Mouse (Mus musculus): ENCODE measurements around the gene Slc39a9. TPM values are rescaled to one million over a fixed set of nuclear protein-coding genes. Genes with fewer than 3 reads are reported as not detected.

The Slc39a9 gene
- 14.0 and 20.5 TPM in 2 replicates for polyA plus RNA-seq (2015; fragmentation: Nextera tagmentation; extraction: Ambion mirVana)

- Histone ChIP-seq H3K9ac (peak within 1 kb of the TSS; percentile 97), H3K27me3 (no peaks in the 10 kb centered on the region), H3K4me2 (peak within 1 kb of the TSS; percentile 89), H3K9me3 (replicated peaks) (no peaks in the 10 kb centered on the region), H3K36me3 (peaks cover 32% of the 10 kb centered on the region), H3K4me1 (replicated peaks) (peaks cover 31% of the 10 kb centered on the region), H3K27ac (peak within 1 kb of the TSS; percentile 93), H3K4me3 (peak within 1 kb of the TSS; percentile 99)
- WGBS: under 1% methylated on average over 50 of the region's 50 CpGs
- ATAC-seq (replicated peaks; ENCODE audit: insufficient number of reproducible peaks, insufficient read depth, low FRiP score, low read depth): peak; percentile 95
Observed at GRCm38 (mm10) chr12:80643693-80644505, at the start of gene Slc39a9, which contains the start of gene Erh. Slc39a9 (plus strand) TSS chr12:80643883. Erh (minus strand) TSS chr12:80644341.

- ATAC-seq (replicated peaks; ENCODE audit: insufficient number of reproducible peaks, insufficient read depth, low FRiP score, low read depth): no peak
- H3K36me3 ChIP-seq: no peaks in the 10 kb centered on the region
- no peak overlapping the region for H3K4me3 ChIP-seq
- no peak overlapping the region for H3K27ac ChIP-seq
- 48% methylated on average over 4 of the region's 4 CpGs for WGBS
- H3K9ac ChIP-seq: no peak overlapping the region
- H3K9me3 ChIP-seq (replicated peaks): no peaks in the 10 kb centered on the region
- H3K27me3 ChIP-seq: no peaks in the 10 kb centered on the region
- no peak overlapping the region for H3K4me2 ChIP-seq
- H3K4me1 ChIP-seq (replicated peaks): peaks cover 14% of the 10 kb centered on the region
Observed at GRCm38 (mm10) chr12:80594141-80594540, 49.5 kb upstream of the Slc39a9 start.

DNA sequence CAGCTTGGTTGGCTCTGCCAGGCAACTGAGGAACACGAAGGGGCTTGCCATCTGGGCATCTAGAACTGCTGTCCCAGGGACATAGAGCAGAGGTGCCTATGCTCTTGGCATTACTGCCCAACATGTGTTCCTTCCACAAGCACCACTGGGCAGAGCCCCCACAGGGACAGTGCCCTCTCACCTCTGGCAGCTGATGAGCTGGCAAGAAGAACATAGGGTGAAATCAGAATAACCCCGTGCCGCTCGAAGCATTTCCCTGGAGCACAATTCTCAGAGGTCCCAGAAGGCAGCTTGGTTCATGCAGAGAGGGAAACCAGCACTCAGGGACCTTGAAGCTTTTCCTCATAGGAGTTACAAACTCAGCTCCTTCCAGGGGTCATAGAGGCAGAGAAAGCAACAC lies 48.9 kb upstream of the Slc39a9 start:
- H3K27me3 ChIP-seq: no peaks in the 10 kb centered on the region
- ATAC-seq (replicated peaks; ENCODE audit: insufficient number of reproducible peaks, insufficient read depth, low FRiP score, low read depth): no peak
- H3K36me3 ChIP-seq: no peaks in the 10 kb centered on the region
- H3K9me3 ChIP-seq (replicated peaks): no peaks in the 10 kb centered on the region
- H3K9ac ChIP-seq: no peak overlapping the region
- no peak overlapping the region for H3K4me2 ChIP-seq
- WGBS: 92% methylated on average over 4 of the region's 4 CpGs
- H3K4me1 ChIP-seq (replicated peaks): peaks cover 21% of the 10 kb centered on the region
- no peak overlapping the region for H3K27ac ChIP-seq
- no peak overlapping the region for H3K4me3 ChIP-seq

DNA sequence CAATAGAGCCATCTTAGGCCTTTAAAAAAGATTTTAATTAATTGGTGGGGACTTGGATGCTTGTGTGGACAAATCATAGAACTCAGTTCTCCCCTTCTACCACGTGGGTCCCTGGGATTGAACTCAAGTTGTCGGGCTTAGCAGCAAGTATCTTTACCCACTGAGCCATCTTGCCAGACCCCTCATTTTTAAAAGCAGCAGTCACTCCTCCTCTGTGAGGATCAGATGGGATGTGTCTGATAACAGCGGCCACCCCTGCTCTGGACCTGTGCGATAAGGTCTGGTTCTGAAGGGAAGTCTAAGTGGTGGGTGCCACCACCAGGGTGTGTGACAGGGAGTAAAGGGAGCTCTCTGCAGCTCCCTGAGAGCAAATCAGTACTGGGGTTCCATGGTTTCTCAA lies 48.1 kb upstream of the Slc39a9 start:
- 87% methylated on average over 4 of the region's 4 CpGs for WGBS
- Histone ChIP-seq H3K4me3 (no peak overlapping the region), H3K27ac (no peak overlapping the region), H3K36me3 (no peaks in the 10 kb centered on the region), H3K4me2 (no peak overlapping the region), H3K9me3 (replicated peaks) (no peaks in the 10 kb centered on the region), H3K27me3 (no peaks in the 10 kb centered on the region), H3K4me1 (replicated peaks) (peaks cover 29% of the 10 kb centered on the region), H3K9ac (no peak overlapping the region)
- no peak for ATAC-seq (replicated peaks; ENCODE audit: insufficient number of reproducible peaks, insufficient read depth, low FRiP score, low read depth)

DNA sequence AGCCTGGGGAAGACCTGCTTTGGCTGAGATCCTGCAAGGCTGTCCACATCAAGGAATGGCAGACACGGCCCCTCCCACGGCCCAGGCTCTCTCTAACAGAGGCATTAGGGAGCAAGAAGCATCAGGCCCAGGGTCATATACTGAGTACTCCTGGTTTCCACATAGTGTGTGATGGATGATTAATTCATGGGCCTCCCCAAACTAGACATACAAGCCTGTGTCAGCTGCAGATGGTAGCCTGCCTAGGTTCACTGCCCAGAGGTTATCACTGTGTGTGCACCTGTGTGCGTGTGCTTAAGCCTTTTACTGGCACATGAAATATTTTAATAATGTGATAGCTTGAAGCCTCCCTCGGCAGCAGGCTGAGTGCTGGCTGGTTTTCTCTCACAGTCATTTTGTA lies 47.7 kb upstream of the Slc39a9 start:
- Histone ChIP-seq H3K27ac (no peak overlapping the region), H3K9ac (no peak overlapping the region), H3K9me3 (replicated peaks) (no peaks in the 10 kb centered on the region), H3K36me3 (no peaks in the 10 kb centered on the region), H3K27me3 (no peaks in the 10 kb centered on the region), H3K4me2 (no peak overlapping the region), H3K4me1 (replicated peaks) (peaks cover 33% of the 10 kb centered on the region), H3K4me3 (no peak overlapping the region)
- ATAC-seq (replicated peaks; ENCODE audit: insufficient number of reproducible peaks, insufficient read depth, low FRiP score, low read depth): no peak
- 74% methylated on average over 4 of the region's 4 CpGs for WGBS

DNA sequence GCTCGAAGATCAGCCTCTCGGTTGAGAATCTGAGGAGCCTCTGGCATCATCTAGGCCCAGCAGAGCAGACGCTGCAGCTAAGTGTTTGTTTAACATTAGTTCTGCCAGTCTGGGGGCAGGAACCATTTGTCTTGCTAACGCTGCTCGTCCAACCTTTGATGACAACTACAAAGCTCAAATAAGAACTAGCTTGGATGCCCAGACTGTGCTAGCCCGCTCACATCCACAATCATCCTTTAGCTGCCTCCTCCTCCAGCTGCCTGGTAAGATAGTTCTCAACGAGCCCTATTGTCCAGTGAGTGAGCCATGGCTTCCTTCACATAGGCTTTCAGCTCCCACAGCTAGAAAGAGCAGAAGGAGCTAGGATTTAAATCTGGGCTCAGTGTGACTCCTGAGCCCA lies 45.4 kb upstream of the Slc39a9 start:
- H3K9me3 ChIP-seq (replicated peaks): no peaks in the 10 kb centered on the region
- WGBS: 52% methylated on average over 7 of the region's 7 CpGs
- H3K36me3 ChIP-seq: no peaks in the 10 kb centered on the region
- peak overlapping the region; percentile 14; the same call in 1 of the 2 replicates for H3K27ac ChIP-seq
- peaks cover 39% of the 10 kb centered on the region for H3K4me1 ChIP-seq (replicated peaks)
- no peak overlapping the region for H3K9ac ChIP-seq
- H3K27me3 ChIP-seq: no peaks in the 10 kb centered on the region
- H3K4me3 ChIP-seq: no peak overlapping the region
- ATAC-seq (replicated peaks; ENCODE audit: insufficient number of reproducible peaks, insufficient read depth, low FRiP score, low read depth): no peak
- no peak overlapping the region for H3K4me2 ChIP-seq

DNA sequence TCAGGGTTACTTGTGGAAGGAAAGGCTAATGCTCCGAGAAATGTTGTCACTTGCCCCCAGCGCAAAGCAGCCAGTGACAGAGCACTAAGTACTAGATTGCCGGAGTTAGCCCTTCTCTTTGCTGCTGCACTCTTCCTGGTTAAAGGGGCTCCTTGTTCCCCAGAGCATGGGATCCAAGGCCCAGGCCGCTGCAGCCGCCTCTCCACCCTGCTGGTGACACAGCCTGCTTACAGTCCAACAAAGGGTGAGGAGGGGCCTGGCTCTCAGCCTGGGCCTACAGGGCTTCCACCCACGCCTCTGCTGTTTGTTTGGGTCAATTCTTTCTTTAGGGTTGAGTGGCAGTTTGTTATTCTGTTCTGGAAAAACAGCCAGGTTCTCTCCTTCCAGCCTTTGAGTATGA lies 44.9 kb upstream of the Slc39a9 start:
- Histone ChIP-seq H3K36me3 (no peaks in the 10 kb centered on the region), H3K4me1 (replicated peaks) (peaks cover 45% of the 10 kb centered on the region), H3K4me3 (no peak overlapping the region), H3K9me3 (replicated peaks) (no peaks in the 10 kb centered on the region), H3K27me3 (no peaks in the 10 kb centered on the region), H3K27ac (peak overlapping the region; percentile 14; the same call in 1 of the 2 replicates), H3K9ac (no peak overlapping the region), H3K4me2 (no peak overlapping the region)
- no peak for ATAC-seq (replicated peaks; ENCODE audit: insufficient number of reproducible peaks, insufficient read depth, low FRiP score, low read depth)
- 61% methylated on average over 6 of the region's 6 CpGs for WGBS

DNA sequence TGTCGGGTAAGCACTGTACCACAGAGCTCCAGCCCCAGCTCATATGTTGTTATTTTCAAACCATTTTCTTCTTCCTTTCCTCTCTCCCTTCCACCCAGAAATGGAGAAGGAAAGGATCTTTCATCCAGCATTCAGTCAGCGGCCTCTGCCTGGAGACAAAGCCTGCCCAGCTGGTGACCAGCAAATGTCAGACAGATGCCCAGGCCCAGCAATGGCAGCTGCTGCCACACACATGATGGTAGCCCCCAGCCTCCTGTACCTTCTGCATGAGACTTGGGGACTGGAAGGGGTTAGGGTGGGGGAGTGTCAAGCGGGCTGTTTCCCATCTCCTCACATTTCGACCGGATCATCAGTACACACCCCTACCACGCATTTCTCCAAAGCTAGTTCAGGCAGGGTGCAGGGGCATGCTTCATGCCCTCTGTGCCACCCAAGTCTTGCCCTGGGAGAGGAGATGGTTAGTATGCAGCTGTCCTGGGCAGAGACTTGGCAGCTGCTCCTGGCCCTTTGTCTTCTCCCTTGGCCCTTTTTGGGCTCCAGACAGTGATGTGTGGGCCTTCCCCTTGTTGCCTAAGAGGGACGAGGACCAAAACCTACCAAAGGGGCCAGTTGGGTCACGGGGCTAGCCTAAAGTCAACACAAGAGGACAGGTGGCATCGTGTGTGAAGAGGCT lies 42.0 kb upstream of the Slc39a9 start:
- Histone ChIP-seq H3K4me2 (no peak overlapping the region), H3K36me3 (no peaks in the 10 kb centered on the region), H3K4me3 (no peak overlapping the region), H3K27ac (no peak overlapping the region), H3K4me1 (replicated peaks) (peaks cover 52% of the 10 kb centered on the region), H3K27me3 (no peaks in the 10 kb centered on the region), H3K9ac (no peak overlapping the region), H3K9me3 (replicated peaks) (no peaks in the 10 kb centered on the region)
- 87% methylated on average over 9 of the region's 9 CpGs for whole genome bisulfite sequencing
- ATAC-seq (replicated peaks; ENCODE audit: insufficient number of reproducible peaks, insufficient read depth, low FRiP score, low read depth): no peak

GRCm38 (mm10) chr12:80602432-80602831 lies 41.3 kb upstream of the Slc39a9 start:
- H3K27me3 ChIP-seq: no peaks in the 10 kb centered on the region
- WGBS: 93% methylated on average over 5 of the region's 5 CpGs
- no peaks in the 10 kb centered on the region for H3K36me3 ChIP-seq
- no peak for ATAC-seq (replicated peaks; ENCODE audit: insufficient number of reproducible peaks, insufficient read depth, low FRiP score, low read depth)
- H3K9ac ChIP-seq: no peak overlapping the region
- H3K4me2 ChIP-seq: no peak overlapping the region
- no peak overlapping the region for H3K4me3 ChIP-seq
- no peaks in the 10 kb centered on the region for H3K9me3 ChIP-seq (replicated peaks)
- no peak overlapping the region for H3K27ac ChIP-seq
- H3K4me1 ChIP-seq (replicated peaks): peaks cover 52% of the 10 kb centered on the region

- no peaks in the 10 kb centered on the region for H3K36me3 ChIP-seq
- peaks cover 47% of the 10 kb centered on the region for H3K4me1 ChIP-seq (replicated peaks)
- no peaks in the 10 kb centered on the region for H3K27me3 ChIP-seq
- H3K9ac ChIP-seq: no peak overlapping the region
- ATAC-seq (replicated peaks; ENCODE audit: insufficient number of reproducible peaks, insufficient read depth, low FRiP score, low read depth): 0 out of 2 replicates have a peak, but pooled peaks have one; percentile 38
- H3K4me2 ChIP-seq: no peak overlapping the region
- no peaks in the 10 kb centered on the region for H3K9me3 ChIP-seq (replicated peaks)
- peak overlapping the region; percentile 64 for H3K27ac ChIP-seq
- no peak overlapping the region for H3K4me3 ChIP-seq
- 26% methylated on average over 4 of the region's 4 CpGs for WGBS
Observed at GRCm38 (mm10) chr12:80603566-80603965, 40.1 kb upstream of the Slc39a9 start.

- 92% methylated on average over 2 of the region's 2 CpGs for WGBS
- no peaks in the 10 kb centered on the region for H3K27me3 ChIP-seq
- no peaks in the 10 kb centered on the region for H3K36me3 ChIP-seq
- no peak overlapping the region for H3K9ac ChIP-seq
- no peak overlapping the region for H3K4me2 ChIP-seq
- H3K9me3 ChIP-seq (replicated peaks): no peaks in the 10 kb centered on the region
- H3K4me3 ChIP-seq: no peak overlapping the region
- 0 out of 2 replicates have a peak overlapping the region, but pooled peaks have one; percentile 64 for H3K27ac ChIP-seq
- no peak for ATAC-seq (replicated peaks; ENCODE audit: insufficient number of reproducible peaks, insufficient read depth, low FRiP score, low read depth)
- peaks cover 41% of the 10 kb centered on the region for H3K4me1 ChIP-seq (replicated peaks)
Observed at GRCm38 (mm10) chr12:80604218-80604617, 39.5 kb upstream of the Slc39a9 start.

All from heart, embryonic 15.5 days (tissue).